Mouse (Mus musculus): ENCODE measurements around the gene Oprm1. TPM values are rescaled to one million over a fixed set of nuclear protein-coding genes. Genes with fewer than 3 reads are reported as not detected.

The Oprm1 gene
- polyA plus RNA-seq, 1 experiment from 2014 or later: 0.31 TPM

DNA sequence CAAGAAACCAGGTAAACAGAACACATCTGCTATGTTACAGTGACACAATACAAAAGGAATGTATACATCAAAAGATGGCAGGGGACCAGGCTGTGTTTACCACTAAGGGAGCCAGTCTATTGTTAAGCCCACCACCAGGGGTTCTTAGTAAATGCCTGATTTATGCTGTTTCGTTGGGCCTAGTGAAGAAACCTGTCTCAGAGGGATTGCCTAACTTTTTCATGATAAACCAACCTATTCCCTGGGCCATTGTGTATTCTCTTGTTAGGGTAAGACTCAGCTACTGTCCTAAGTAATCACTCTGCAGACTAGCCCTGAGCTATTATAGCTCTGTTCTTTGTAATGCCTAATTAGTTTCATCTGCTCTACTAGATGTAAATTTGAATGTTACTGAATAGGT lies 62.3 kb downstream of the Oprm1 start:
- no peak overlapping the region for H3K4me2 ChIP-seq (replicated peaks; ENCODE audit: low read depth, low read length)
- DNase-seq (ENCODE audit: low spot score): no peak
- 8% methylated on average over 1 of the region's 1 CpGs for WGBS
- no peaks in the 10 kb centered on the region for H3K9me3 ChIP-seq (ENCODE audit: control insufficient read depth, low read length)
- H3K27me3 ChIP-seq (ENCODE audit: control insufficient read depth, insufficient read depth, low read length): no peaks in the 10 kb centered on the region
- no peak overlapping the region for H3K27ac ChIP-seq (ENCODE audit: low read depth, low read length)
- H3K36me3 ChIP-seq (ENCODE audit: control insufficient read depth, insufficient read depth, low read length): no peaks in the 10 kb centered on the region
- ATAC-seq (ENCODE audit: low FRiP score): no peak
- H3K4me3 ChIP-seq (ENCODE audit: low read depth, low read length): no peak overlapping the region
- H3K9ac ChIP-seq (ENCODE audit: low read depth, low read length): no peak overlapping the region
- H3K4me1 ChIP-seq (replicated peaks; ENCODE audit: control insufficient read depth, insufficient read depth, low read length): no peaks in the 10 kb centered on the region

DNA sequence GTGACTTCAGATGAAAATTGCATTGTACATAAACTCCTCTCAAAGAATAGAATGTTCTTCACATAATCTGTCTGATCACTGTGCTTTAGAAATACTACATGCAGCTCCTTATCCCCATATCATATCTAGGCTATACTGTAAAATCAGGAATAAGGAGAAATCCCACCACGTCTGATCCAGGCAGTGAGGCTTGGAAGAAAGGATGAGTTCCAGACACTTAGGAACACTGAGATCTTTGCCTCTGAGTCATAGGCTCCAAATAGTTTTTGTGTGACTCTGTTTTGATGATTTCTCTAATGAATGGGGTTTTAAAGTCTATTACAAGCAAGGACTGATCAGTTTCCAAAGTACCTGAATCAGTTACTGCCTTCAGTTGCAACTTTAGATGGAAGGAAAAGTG lies 83.9 kb downstream of the Oprm1 start:
- Histone ChIP-seq H3K36me3 (ENCODE audit: control insufficient read depth, insufficient read depth, low read length) (no peaks in the 10 kb centered on the region), H3K4me1 (replicated peaks; ENCODE audit: control insufficient read depth, insufficient read depth, low read length) (no peaks in the 10 kb centered on the region), H3K9ac (ENCODE audit: low read depth, low read length) (no peak overlapping the region), H3K4me3 (ENCODE audit: low read depth, low read length) (no peak overlapping the region), H3K9me3 (ENCODE audit: control insufficient read depth, low read length) (no peaks in the 10 kb centered on the region), H3K4me2 (replicated peaks; ENCODE audit: low read depth, low read length) (no peak overlapping the region), H3K27me3 (ENCODE audit: control insufficient read depth, insufficient read depth, low read length) (no peaks in the 10 kb centered on the region), H3K27ac (ENCODE audit: low read depth, low read length) (no peak overlapping the region)
- DNase-seq (ENCODE audit: low spot score) (no peak), ATAC-seq (ENCODE audit: low FRiP score) (no peak)
- 80% methylated on average over 1 of the region's 1 CpGs for WGBS

DNA sequence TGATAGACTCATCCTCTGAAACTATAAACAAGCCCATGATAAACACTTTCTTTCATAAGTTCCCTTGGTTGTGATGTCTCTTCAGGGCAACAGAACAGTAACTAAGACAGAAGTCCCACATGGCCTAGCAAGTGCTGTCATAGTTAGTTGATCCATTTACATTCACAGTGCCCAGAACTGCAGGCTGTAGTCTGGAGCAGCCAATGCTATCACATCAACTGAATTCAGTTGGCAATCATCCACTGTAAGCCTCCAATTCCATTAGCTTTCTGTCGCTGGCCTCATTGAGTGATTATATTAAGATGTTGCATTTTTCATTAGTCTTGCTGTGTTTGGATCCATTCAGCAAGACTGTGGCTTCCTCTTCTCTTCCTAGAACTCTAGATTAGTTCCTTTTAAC lies 88.0 kb downstream of the Oprm1 start:
- 91% methylated on average over 1 of the region's 1 CpGs for WGBS
- no peaks in the 10 kb centered on the region for H3K4me1 ChIP-seq (replicated peaks; ENCODE audit: control insufficient read depth, insufficient read depth, low read length)
- H3K4me3 ChIP-seq (ENCODE audit: low read depth, low read length): no peak overlapping the region
- no peak overlapping the region for H3K27ac ChIP-seq (ENCODE audit: low read depth, low read length)
- H3K36me3 ChIP-seq (ENCODE audit: control insufficient read depth, insufficient read depth, low read length): no peaks in the 10 kb centered on the region
- DNase-seq (ENCODE audit: low spot score): no peak
- no peak overlapping the region for H3K4me2 ChIP-seq (replicated peaks; ENCODE audit: low read depth, low read length)
- no peaks in the 10 kb centered on the region for H3K27me3 ChIP-seq (ENCODE audit: control insufficient read depth, insufficient read depth, low read length)
- no peaks in the 10 kb centered on the region for H3K9me3 ChIP-seq (ENCODE audit: control insufficient read depth, low read length)
- no peak overlapping the region for H3K9ac ChIP-seq (ENCODE audit: low read depth, low read length)
- ATAC-seq (ENCODE audit: low FRiP score): no peak

DNA sequence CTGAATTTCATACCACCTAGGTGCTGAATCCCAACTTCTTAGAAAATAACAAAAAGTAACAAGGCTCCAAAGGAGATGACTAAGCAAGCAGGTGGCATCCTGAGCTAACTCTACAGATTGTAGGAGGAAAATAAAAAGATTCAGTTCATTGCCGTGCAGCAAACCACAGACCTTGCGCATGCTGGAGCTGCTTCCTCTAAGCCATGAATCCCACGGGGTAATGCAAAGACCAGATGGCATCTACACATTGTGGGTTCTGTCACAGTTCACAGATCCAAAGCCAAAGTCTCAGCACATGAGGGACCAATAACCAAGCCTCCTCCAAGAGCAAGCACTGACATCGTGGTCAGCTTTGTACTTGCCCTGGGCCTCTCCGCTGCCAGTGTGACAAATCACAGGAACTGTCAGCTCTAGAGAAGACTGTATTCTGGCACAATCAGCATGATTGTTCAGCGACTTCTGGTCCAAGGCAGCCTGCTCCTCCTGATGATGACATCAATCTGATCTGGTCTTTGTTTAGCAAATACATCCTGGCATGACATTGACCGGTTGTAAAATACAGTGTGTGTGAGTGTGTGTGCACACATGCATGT lies 90.0 kb downstream of the Oprm1 start:
- no peak overlapping the region for H3K27ac ChIP-seq (ENCODE audit: low read depth, low read length)
- H3K4me2 ChIP-seq (replicated peaks; ENCODE audit: low read depth, low read length): no peak overlapping the region
- H3K4me3 ChIP-seq (ENCODE audit: low read depth, low read length): no peak overlapping the region
- ATAC-seq (ENCODE audit: low FRiP score): no peak
- DNase-seq (ENCODE audit: low spot score): peak; percentile 7
- no peaks in the 10 kb centered on the region for H3K36me3 ChIP-seq (ENCODE audit: control insufficient read depth, insufficient read depth, low read length)
- H3K9me3 ChIP-seq (ENCODE audit: control insufficient read depth, low read length): no peaks in the 10 kb centered on the region
- no peaks in the 10 kb centered on the region for H3K27me3 ChIP-seq (ENCODE audit: control insufficient read depth, insufficient read depth, low read length)
- 78% methylated on average over 7 of the region's 7 CpGs for WGBS
- H3K9ac ChIP-seq (ENCODE audit: low read depth, low read length): no peak overlapping the region
- no peaks in the 10 kb centered on the region for H3K4me1 ChIP-seq (replicated peaks; ENCODE audit: control insufficient read depth, insufficient read depth, low read length)

DNA sequence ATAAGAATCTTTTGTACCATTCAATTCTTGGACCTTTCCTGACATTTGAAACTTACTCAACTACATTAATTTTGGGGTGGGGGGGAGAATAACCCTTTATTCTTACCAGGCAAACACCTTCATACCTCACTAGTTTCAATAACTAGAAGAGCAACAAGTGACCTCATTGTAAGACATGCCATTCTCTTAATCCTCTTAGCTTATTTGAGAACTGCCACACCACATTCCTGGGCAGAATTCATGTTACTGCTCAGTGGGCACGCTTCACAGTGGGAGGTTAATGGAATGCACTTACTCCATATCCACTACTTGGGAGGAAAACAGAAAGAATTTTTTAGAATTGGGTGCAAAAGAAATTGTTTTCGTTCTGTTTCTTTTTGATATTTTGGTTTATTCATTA lies 90.5 kb downstream of the Oprm1 start:
- H3K9me3 ChIP-seq (ENCODE audit: control insufficient read depth, low read length): no peaks in the 10 kb centered on the region
- H3K9ac ChIP-seq (ENCODE audit: low read depth, low read length): no peak overlapping the region
- 74% methylated on average over 2 of the region's 2 CpGs for WGBS
- no peak for DNase-seq (ENCODE audit: low spot score)
- ATAC-seq (ENCODE audit: low FRiP score): no peak
- no peak overlapping the region for H3K27ac ChIP-seq (ENCODE audit: low read depth, low read length)
- H3K27me3 ChIP-seq (ENCODE audit: control insufficient read depth, insufficient read depth, low read length): no peaks in the 10 kb centered on the region
- no peak overlapping the region for H3K4me3 ChIP-seq (ENCODE audit: low read depth, low read length)
- no peak overlapping the region for H3K4me2 ChIP-seq (replicated peaks; ENCODE audit: low read depth, low read length)
- no peaks in the 10 kb centered on the region for H3K36me3 ChIP-seq (ENCODE audit: control insufficient read depth, insufficient read depth, low read length)
- H3K4me1 ChIP-seq (replicated peaks; ENCODE audit: control insufficient read depth, insufficient read depth, low read length): no peaks in the 10 kb centered on the region

DNA sequence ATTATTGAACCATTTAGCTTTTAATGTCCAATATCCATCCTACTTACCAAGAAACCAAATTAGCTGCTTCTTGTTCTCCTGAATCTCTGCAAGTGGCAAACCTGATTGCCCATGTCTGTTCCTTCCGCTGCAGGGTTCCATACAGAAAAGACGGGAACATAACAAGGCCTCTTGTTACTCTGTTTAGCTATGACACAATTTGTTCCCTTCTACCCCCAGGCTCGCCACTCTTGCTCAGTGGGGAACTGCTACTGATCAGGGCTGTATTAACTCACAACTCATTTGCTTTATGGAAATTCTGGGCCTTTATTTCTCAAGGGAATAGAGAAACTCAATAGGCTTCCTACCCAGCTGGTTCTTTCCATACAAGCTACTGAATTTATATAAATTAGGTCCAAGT lies 97.5 kb downstream of the Oprm1 start:
- DNase-seq (ENCODE audit: low spot score) (no peak), ATAC-seq (ENCODE audit: low FRiP score) (no peak)
- Histone ChIP-seq H3K36me3 (ENCODE audit: control insufficient read depth, insufficient read depth, low read length) (no peaks in the 10 kb centered on the region), H3K27me3 (ENCODE audit: control insufficient read depth, insufficient read depth, low read length) (no peaks in the 10 kb centered on the region), H3K9me3 (ENCODE audit: control insufficient read depth, low read length) (no peaks in the 10 kb centered on the region), H3K4me2 (replicated peaks; ENCODE audit: low read depth, low read length) (no peak overlapping the region), H3K27ac (ENCODE audit: low read depth, low read length) (no peak overlapping the region), H3K9ac (ENCODE audit: low read depth, low read length) (no peak overlapping the region), H3K4me1 (replicated peaks; ENCODE audit: control insufficient read depth, insufficient read depth, low read length) (no peaks in the 10 kb centered on the region), H3K4me3 (ENCODE audit: low read depth, low read length) (no peak overlapping the region)
- 65% methylated on average over 3 of the region's 3 CpGs for WGBS

DNA sequence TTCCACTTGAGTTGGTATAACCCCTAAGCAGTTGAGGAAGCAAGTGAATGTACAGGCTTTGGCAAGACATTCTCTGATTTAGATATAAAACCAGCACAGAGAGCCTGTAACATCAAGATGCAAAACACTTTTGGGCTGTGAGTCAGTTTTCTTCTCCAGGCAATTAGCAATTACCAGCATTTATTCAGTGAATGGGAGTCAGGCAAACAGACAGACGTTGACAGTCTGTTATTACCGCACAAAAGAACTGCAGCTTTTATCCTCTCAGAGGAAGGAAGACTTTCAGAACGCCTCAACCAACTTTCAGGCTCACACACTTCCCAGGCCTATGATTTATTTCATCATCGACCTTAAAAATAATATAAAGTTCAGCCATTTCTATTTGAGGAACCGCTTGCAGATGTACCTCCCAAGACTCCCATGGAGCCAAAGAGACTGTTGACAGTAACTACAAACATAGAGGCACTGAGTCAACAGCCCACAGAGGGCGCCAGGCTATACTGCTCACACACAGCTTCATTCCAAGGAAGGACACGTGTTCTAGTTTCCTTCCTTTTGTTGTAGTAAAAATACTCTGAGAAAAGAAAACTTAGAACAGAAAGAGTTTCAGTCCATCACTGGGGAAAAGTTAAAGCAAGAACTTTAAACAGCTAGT lies 113.2 kb downstream of the Oprm1 start:
- H3K9me3 ChIP-seq (ENCODE audit: control insufficient read depth, low read length): no peaks in the 10 kb centered on the region
- H3K27ac ChIP-seq (ENCODE audit: low read depth, low read length): no peak overlapping the region
- DNase-seq (ENCODE audit: low spot score): no peak
- no peaks in the 10 kb centered on the region for H3K27me3 ChIP-seq (ENCODE audit: control insufficient read depth, insufficient read depth, low read length)
- WGBS: 85% methylated on average over 7 of the region's 7 CpGs
- H3K4me1 ChIP-seq (replicated peaks; ENCODE audit: control insufficient read depth, insufficient read depth, low read length): no peaks in the 10 kb centered on the region
- H3K4me3 ChIP-seq (ENCODE audit: low read depth, low read length): no peak overlapping the region
- H3K36me3 ChIP-seq (ENCODE audit: control insufficient read depth, insufficient read depth, low read length): no peaks in the 10 kb centered on the region
- H3K4me2 ChIP-seq (replicated peaks; ENCODE audit: low read depth, low read length): no peak overlapping the region
- no peak overlapping the region for H3K9ac ChIP-seq (ENCODE audit: low read depth, low read length)
- ATAC-seq (ENCODE audit: low FRiP score): no peak

DNA sequence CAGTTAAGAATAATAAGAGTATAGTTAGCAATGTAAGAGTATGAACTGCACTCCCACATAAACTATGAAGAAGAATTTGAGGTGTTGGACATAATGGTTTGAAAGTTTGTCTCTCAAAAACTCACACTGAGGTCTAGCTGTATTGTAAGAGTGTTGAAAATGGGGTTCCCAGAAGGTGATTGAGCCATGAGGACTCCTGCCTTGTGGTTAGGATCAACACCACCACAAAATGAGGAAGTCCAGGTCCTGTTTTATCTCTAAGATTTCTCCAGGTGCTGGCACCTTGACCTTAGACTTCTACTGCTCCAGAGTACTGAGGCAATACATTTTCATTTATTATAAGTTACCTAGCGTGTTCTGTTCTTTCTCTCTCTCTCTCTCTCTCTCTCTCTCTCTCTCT lies 115.6 kb downstream of the Oprm1 start:
- Histone ChIP-seq H3K4me3 (ENCODE audit: low read depth, low read length) (no peak overlapping the region), H3K4me2 (replicated peaks; ENCODE audit: low read depth, low read length) (no peak overlapping the region), H3K27me3 (ENCODE audit: control insufficient read depth, insufficient read depth, low read length) (no peaks in the 10 kb centered on the region), H3K9me3 (ENCODE audit: control insufficient read depth, low read length) (no peaks in the 10 kb centered on the region), H3K9ac (ENCODE audit: low read depth, low read length) (no peak overlapping the region), H3K27ac (ENCODE audit: low read depth, low read length) (no peak overlapping the region), H3K36me3 (ENCODE audit: control insufficient read depth, insufficient read depth, low read length) (no peaks in the 10 kb centered on the region), H3K4me1 (replicated peaks; ENCODE audit: control insufficient read depth, insufficient read depth, low read length) (no peaks in the 10 kb centered on the region)
- no peak for DNase-seq (ENCODE audit: low spot score)
- no peak for ATAC-seq (ENCODE audit: low FRiP score)
- 88% methylated on average over 1 of the region's 1 CpGs for WGBS

DNA sequence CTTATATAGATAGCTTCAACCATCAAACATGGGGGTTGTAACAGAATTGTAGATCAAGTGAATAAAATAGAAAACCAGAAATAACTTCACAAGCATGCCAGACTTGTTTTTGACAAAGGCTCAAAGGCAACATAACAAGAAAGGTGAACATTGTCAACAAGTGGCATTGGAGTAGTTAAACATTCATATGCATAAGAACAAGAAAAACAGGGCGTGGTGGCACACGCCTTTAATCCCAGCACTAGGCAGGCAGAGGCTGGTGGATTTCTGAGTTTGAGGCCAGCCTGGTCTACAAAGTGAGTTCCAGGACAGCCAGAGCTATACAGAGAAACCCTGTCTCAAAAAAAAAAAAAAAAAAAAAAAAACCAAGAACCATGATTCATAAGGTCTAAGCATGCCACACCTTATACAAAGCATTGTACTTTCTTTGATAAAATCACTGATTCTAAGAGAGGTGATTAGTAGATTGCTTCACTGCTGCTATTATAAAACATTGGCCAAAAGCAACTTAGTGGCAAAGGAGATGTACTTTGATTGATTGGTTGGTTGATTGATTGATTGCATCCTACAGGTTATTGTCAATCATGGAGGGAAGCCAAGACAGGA lies 120.1 kb downstream of the Oprm1 start:
- Histone ChIP-seq H3K27me3 (ENCODE audit: control insufficient read depth, insufficient read depth, low read length) (no peaks in the 10 kb centered on the region), H3K4me1 (replicated peaks; ENCODE audit: control insufficient read depth, insufficient read depth, low read length) (no peaks in the 10 kb centered on the region), H3K9ac (ENCODE audit: low read depth, low read length) (no peak overlapping the region), H3K4me3 (ENCODE audit: low read depth, low read length) (no peak overlapping the region), H3K27ac (ENCODE audit: low read depth, low read length) (no peak overlapping the region), H3K4me2 (replicated peaks; ENCODE audit: low read depth, low read length) (no peak overlapping the region), H3K9me3 (ENCODE audit: control insufficient read depth, low read length) (no peaks in the 10 kb centered on the region), H3K36me3 (ENCODE audit: control insufficient read depth, insufficient read depth, low read length) (no peaks in the 10 kb centered on the region)
- WGBS: 87% methylated on average over 2 of the region's 2 CpGs
- ATAC-seq (ENCODE audit: low FRiP score) (no peak), DNase-seq (ENCODE audit: low spot score) (no peak)
